ENCODE assay signal across 8 mouse cellular contexts in genomic region chr19:25060375-25060774, GRCm38 (mm10).
DNase-seq lines count a peak whose midpoint lies in the region; ATAC-seq lines count a peak whose summit lies in the region.

No protein-coding gene starts in this region.

- peak; percentile 37 to 47 for DNase-seq in cerebellum, postnatal 10 days
- no peak for DNase-seq in cerebellum, adult 8-10 months
- DNase-seq in embryo, embryonic 9.5 days (ENCODE audit: extremely low spot score): peak; percentile 12
- DNase-seq in retina, postnatal 1 day: peak; percentile 30
- DNase-seq in MN1 (ENCODE audit: low spot score): no peak

- H3K9me3 ChIP-seq in heart, embryonic 12.5 days (replicated peaks): no peaks in the 10 kb centered on the region
- H3K9me3 ChIP-seq in kidney, embryonic 14.5 days (ENCODE audit: control insufficient read depth, low read length): no peaks in the 10 kb centered on the region

- H3K4me3 ChIP-seq in heart, embryonic 12.5 days: no peak overlapping the region
- H3K4me3 ChIP-seq in kidney, embryonic 14.5 days (ENCODE audit: low read length): 0 out of 2 replicates have a peak overlapping the region, but pooled peaks have one; percentile 13

- H3K4me2 ChIP-seq in heart, embryonic 12.5 days: peak overlapping the region; percentile 56
- H3K4me2 ChIP-seq in kidney, embryonic 14.5 days (replicated peaks; ENCODE audit: low read depth, low read length): peak overlapping the region; percentile 26

- no peak for ATAC-seq in heart, embryonic 12.5 days (ENCODE audit: insufficient number of reproducible peaks, low FRiP score)
- ATAC-seq in kidney, embryonic 14.5 days (ENCODE audit: low FRiP score, low TSS enrichment): 0 out of 2 replicates have a peak, but pooled peaks have one; percentile 57
- no peak for ATAC-seq in megakaryocyte progenitor cell, adult 5-6 weeks (replicated peaks; ENCODE audit: poor library complexity)

- WGBS in heart, embryonic 12.5 days: 45% methylated on average over 9 of the region's 9 CpGs
- WGBS in kidney, embryonic 14.5 days: 16% methylated on average over 9 of the region's 9 CpGs

- no peak overlapping the region for H3K9ac ChIP-seq in heart, embryonic 12.5 days
- H3K9ac ChIP-seq in kidney, embryonic 14.5 days (ENCODE audit: low read depth, low read length): 0 out of 2 replicates have a peak overlapping the region, but pooled peaks have one; percentile 5

- H3K27ac ChIP-seq in heart, embryonic 12.5 days (ENCODE audit: poor library complexity, severe bottlenecking): no peak overlapping the region
- no peak overlapping the region for H3K27ac ChIP-seq in kidney, embryonic 14.5 days (ENCODE audit: low read depth, low read length)

- no peaks in the 10 kb centered on the region for H3K36me3 ChIP-seq in heart, embryonic 12.5 days
- no peaks in the 10 kb centered on the region for H3K36me3 ChIP-seq in kidney, embryonic 14.5 days (ENCODE audit: control insufficient read depth, insufficient read depth, low read length)

- 0 out of 2 replicates have a peak, but pooled peaks cover 6% of the 10 kb centered on the region for H3K27me3 ChIP-seq in heart, embryonic 12.5 days (replicated peaks)
- H3K27me3 ChIP-seq in kidney, embryonic 14.5 days (ENCODE audit: control insufficient read depth, insufficient read depth, low read length): no peaks in the 10 kb centered on the region

- peaks cover 30% of the 10 kb centered on the region for H3K4me1 ChIP-seq in heart, embryonic 12.5 days (replicated peaks)
- H3K4me1 ChIP-seq in kidney, embryonic 14.5 days (ENCODE audit: control insufficient read depth, insufficient read depth, low read length): 0 out of 2 replicates have a peak, but pooled peaks cover 3% of the 10 kb centered on the region

Comparison
In these comparisons a context has a peak if more than half of its experiments do, and no peak if none do; other contexts are left out.
1. DNase-seq: peak in cerebellum, postnatal 10 days (2 of 2), embryo, embryonic 9.5 days (single experiment) and retina, postnatal 1 day (single experiment); none in cerebellum, adult 8-10 months (single experiment) and MN1 (single experiment).